Comparison of ENCODE assay signal across 8 mouse cellular contexts in genomic region chrX:60825181-60826080, GRCm38 (mm10).
DNase-seq lines count a peak whose midpoint lies in the region; ATAC-seq and TF ChIP-seq lines count a peak whose summit lies in the region.
"Had no signal": no experiment of that assay in that cellular context is flagged by ENCODE, and none has a peak within 500 bp of the region (broad histone marks: within the 10 kb centered on the region; RNA-seq: fewer than 3 reads in every experiment).

No protein-coding gene starts in this region.

- H3K4me3 ChIP-seq in liver, adult 2 months (ENCODE audit: insufficient read depth, low read depth, low read length), result no peak overlapping the region
- no peak overlapping the region for H3K4me3 ChIP-seq in liver, embryonic 11.5 days (ENCODE audit: low read depth, low read length)
- no peak overlapping the region for H3K4me3 ChIP-seq in forebrain, embryonic 16.5 days (replicated peaks; ENCODE audit: low read length)
- H3K4me3 ChIP-seq: stomach, embryonic 15.5 days had no signal

- ATAC-seq in liver, embryonic 11.5 days (replicated peaks; ENCODE audit: low FRiP score), result no peak
- ATAC-seq in forebrain, embryonic 16.5 days, result peak; percentile 93

- 34% methylated on average over 9 of the region's 9 CpGs for WGBS in liver, adult 2 months
- WGBS in liver, embryonic 11.5 days, result 71% methylated on average over 9 of the region's 9 CpGs
- WGBS in forebrain, embryonic 16.5 days, result 50% methylated on average over 9 of the region's 9 CpGs

- H3K9ac ChIP-seq in liver, adult 2 months (ENCODE audit: low read depth, low read length), result no peak overlapping the region
- H3K9ac ChIP-seq in liver, embryonic 11.5 days (ENCODE audit: low read depth, low read length), result no peak overlapping the region
- no peak overlapping the region for H3K9ac ChIP-seq in forebrain, embryonic 16.5 days (replicated peaks; ENCODE audit: low read depth, low read length)
- H3K9ac ChIP-seq: stomach, embryonic 15.5 days had no signal

- H3K36me3 ChIP-seq in liver, adult 2 months (ENCODE audit: control insufficient read depth, insufficient read depth, low read length), result no peaks in the 10 kb centered on the region
- no peaks in the 10 kb centered on the region for H3K36me3 ChIP-seq in liver, embryonic 11.5 days (ENCODE audit: control insufficient read depth, insufficient read depth, low read length)
- no peaks in the 10 kb centered on the region for H3K36me3 ChIP-seq in forebrain, embryonic 16.5 days (ENCODE audit: control insufficient read depth, insufficient read depth)
- H3K36me3 ChIP-seq: stomach, embryonic 15.5 days had no signal

- H3K27ac ChIP-seq in liver, adult 2 months (replicated peaks; ENCODE audit: insufficient read depth, low read depth, low read length), result no peak overlapping the region
- no peak overlapping the region for H3K27ac ChIP-seq in liver, embryonic 11.5 days (ENCODE audit: low read depth, low read length)
- no peak overlapping the region for H3K27ac ChIP-seq in forebrain, embryonic 16.5 days (ENCODE audit: low read length)
- H3K27ac ChIP-seq: stomach, embryonic 15.5 days had no signal

- no peaks in the 10 kb centered on the region for H3K79me2 ChIP-seq in liver, adult 2 months (ENCODE audit: control insufficient read depth, insufficient read depth, low read length)

- peak; percentile 49 for DNase-seq in liver, adult 2 months (ENCODE audit: extremely low read depth, low read depth, low spot score)
- DNase-seq in liver, embryonic 11.5 days (ENCODE audit: low spot score), result no peak
- DNase-seq in adrenal gland, postnatal 4 days (ENCODE audit: low spot score in 2 of 2), result peak; percentile 21 to 28
- peak; percentile 23 to 61 for DNase-seq in kidney, postnatal 36 days
- DNase-seq in right cerebral cortex, postnatal 10 days (ENCODE audit: low spot score in 2 of 2), result peak; percentile 39 to 63
- DNase-seq in thymus, postnatal 10 days (ENCODE audit: low spot score in 2 of 2), result no peak

- no peak for TF ChIP-seq CTCF in liver, adult 2 months (IDR thresholded peaks at IDR 0.05; ENCODE audit: low read depth, low read length)

- no peaks in the 10 kb centered on the region for H3K9me3 ChIP-seq in liver, embryonic 11.5 days (ENCODE audit: control insufficient read depth, low read length)
- no peaks in the 10 kb centered on the region for H3K9me3 ChIP-seq in forebrain, embryonic 16.5 days (ENCODE audit: control insufficient read depth, low read length)
- H3K9me3 ChIP-seq: stomach, embryonic 15.5 days had no signal

- H3K4me1 ChIP-seq in liver, adult 2 months (ENCODE audit: control insufficient read depth, insufficient read depth, low read length), result peaks cover 2% of the 10 kb centered on the region
- no peaks in the 10 kb centered on the region for H3K4me1 ChIP-seq in liver, embryonic 11.5 days (replicated peaks; ENCODE audit: control insufficient read depth, insufficient read depth, low read length)
- peaks cover 4% of the 10 kb centered on the region; the same call in 1 of the 2 replicates for H3K4me1 ChIP-seq in forebrain, embryonic 16.5 days (replicated peaks; ENCODE audit: control insufficient read depth, insufficient read depth, low read length)
- H3K4me1 ChIP-seq: stomach, embryonic 15.5 days had no signal

- H3K27me3 ChIP-seq in liver, adult 2 months (ENCODE audit: control insufficient read depth, insufficient read depth, low read length), result no peaks in the 10 kb centered on the region
- no peaks in the 10 kb centered on the region for H3K27me3 ChIP-seq in liver, embryonic 11.5 days (replicated peaks; ENCODE audit: control insufficient read depth, insufficient read depth, low read length)
- H3K27me3 ChIP-seq in forebrain, embryonic 16.5 days (replicated peaks; ENCODE audit: control insufficient read depth, insufficient read depth, low read length), result no peaks in the 10 kb centered on the region
- H3K27me3 ChIP-seq: stomach, embryonic 15.5 days had no signal

- H3K4me2 ChIP-seq in liver, embryonic 11.5 days, result no peak overlapping the region
- no peak overlapping the region for H3K4me2 ChIP-seq in forebrain, embryonic 16.5 days (ENCODE audit: low read length)
- H3K4me2 ChIP-seq: stomach, embryonic 15.5 days had no signal

- TF ChIP-seq POLR2A in liver, adult 2 months (IDR thresholded peaks at IDR 0.05; ENCODE audit: extremely low read depth, insufficient read depth, low read length), result no peak

Comparison
In these comparisons a context has a peak if more than half of its experiments do, and no peak if none do; other contexts are left out.
1. DNase-seq: peak in liver, adult 2 months (single experiment), adrenal gland, postnatal 4 days (2 of 2), kidney, postnatal 36 days (2 of 2) and right cerebral cortex, postnatal 10 days (2 of 2); none in liver, embryonic 11.5 days (single experiment) and thymus, postnatal 10 days (0 of 2).